Comparison of ENCODE assay signal across 18 mouse cellular contexts in the genomic region with DNA sequence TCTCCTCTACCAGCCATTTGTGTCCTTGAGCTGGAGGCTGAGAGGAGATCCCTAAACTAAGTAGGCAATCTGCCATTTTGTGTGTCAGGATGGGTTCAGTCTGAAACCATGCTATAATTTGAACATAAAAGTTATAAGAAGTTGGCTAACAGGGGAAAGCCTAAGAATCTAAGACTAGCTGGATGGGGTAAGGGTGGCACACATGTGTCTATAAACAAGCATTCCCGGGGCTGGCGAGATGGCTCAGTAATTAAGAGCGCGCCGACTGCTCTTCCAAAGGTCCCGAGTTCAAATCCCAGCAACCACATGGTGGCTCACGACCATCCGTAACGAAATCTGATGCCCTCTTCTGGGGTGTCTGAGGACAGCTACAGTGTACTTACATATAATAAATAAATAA. TPM values are rescaled to one million over a fixed set of nuclear protein-coding genes. Genes with fewer than 3 reads are reported as not detected.
DNase-seq lines count a peak whose midpoint lies in the region; ATAC-seq and TF ChIP-seq lines count a peak whose summit lies in the region.
"Had no signal": no experiment of that assay in that cellular context is flagged by ENCODE, and none has a peak within 500 bp of the region (broad histone marks: within the 10 kb centered on the region; RNA-seq: fewer than 3 reads in every experiment).

No protein-coding gene starts in this region.

- TF ChIP-seq CTCF in E14TG2a.4 (conservative IDR thresholded peaks at IDR 0.05; ENCODE audit: low read length): no peak

- 97% methylated on average over 9 of the region's 9 CpGs for WGBS in kidney, embryonic 16.5 days
- WGBS in liver, embryonic 12.5 days (ENCODE audit: insufficient replicate concordance): 97% methylated on average over 9 of the region's 9 CpGs

- H3K9me3 ChIP-seq in kidney, embryonic 16.5 days (ENCODE audit: low read length): no peaks in the 10 kb centered on the region
- H3K9me3 ChIP-seq in E14TG2a.4 (ENCODE audit: low read length): no peaks in the 10 kb centered on the region
- H3K9me3 ChIP-seq in liver, embryonic 12.5 days (replicated peaks): no peaks in the 10 kb centered on the region
- H3K9me3 ChIP-seq: embryonic facial prominence, embryonic 10.5 days; forebrain, embryonic 13.5 days; hindbrain, embryonic 13.5 days had no signal

- H3K4me2 ChIP-seq in kidney, embryonic 16.5 days (replicated peaks; ENCODE audit: low read depth, low read length): no peak overlapping the region
- H3K4me2 ChIP-seq in liver, embryonic 12.5 days: 0 out of 2 replicates have a peak overlapping the region, but pooled peaks have one; percentile 95

- no peak overlapping the region for H3K4me3 ChIP-seq in kidney, embryonic 16.5 days (ENCODE audit: low read length)
- H3K4me3 ChIP-seq in E14TG2a.4 (replicated peaks; ENCODE audit: low read length): peak overlapping the region; percentile 99; the same call in 1 of the 2 replicates
- no peak overlapping the region for H3K4me3 ChIP-seq in liver, embryonic 12.5 days

- no peak for ATAC-seq in kidney, embryonic 16.5 days (ENCODE audit: low FRiP score, low TSS enrichment)
- ATAC-seq in liver, embryonic 12.5 days: no peak

- peak; percentile 57 for DNase-seq in cerebellum, adult 9-11 months
- DNase-seq in cerebellum, postnatal 4 days (ENCODE audit: low spot score in 2 of 2): no peak
- DNase-seq in kidney, postnatal 10 days: no peak
- no peak for DNase-seq in thymus, postnatal 36 days
- no peak for DNase-seq in layer of hippocampus, adult 9-10 months (ENCODE audit: low spot score)
- DNase-seq: adrenal gland, postnatal 14 days; cerebellum, adult 8-10 months; cerebellum, postnatal 36 days; forebrain, postnatal 0 days; gastrocnemius, postnatal 25 days; heart, adult 11 months; heart, postnatal 10 days had no signal

- H3K36me3 ChIP-seq in kidney, embryonic 16.5 days (ENCODE audit: insufficient read depth, low read length): no peaks in the 10 kb centered on the region
- H3K36me3 ChIP-seq in E14TG2a.4 (ENCODE audit: insufficient read depth, low read length): peaks cover 27% of the 10 kb centered on the region
- no peaks in the 10 kb centered on the region for H3K36me3 ChIP-seq in liver, embryonic 12.5 days
- H3K36me3 ChIP-seq: hindbrain, embryonic 13.5 days had no signal

- H3K27ac ChIP-seq in kidney, embryonic 16.5 days (ENCODE audit: low read length): 0 out of 2 replicates have a peak overlapping the region, but pooled peaks have one; percentile 82
- peak overlapping the region; percentile 84 for H3K27ac ChIP-seq in liver, embryonic 12.5 days

- no peaks in the 10 kb centered on the region for H3K27me3 ChIP-seq in kidney, embryonic 16.5 days (ENCODE audit: insufficient read depth, low read length)
- no peaks in the 10 kb centered on the region for H3K27me3 ChIP-seq in E14TG2a.4 (ENCODE audit: insufficient read depth, low read length)
- H3K27me3 ChIP-seq in liver, embryonic 12.5 days (replicated peaks): no peaks in the 10 kb centered on the region
- H3K27me3 ChIP-seq: forebrain, embryonic 13.5 days; hindbrain, embryonic 13.5 days had no signal

- H3K9ac ChIP-seq in kidney, embryonic 16.5 days (replicated peaks; ENCODE audit: low read length): no peak overlapping the region
- H3K9ac ChIP-seq in liver, embryonic 12.5 days: no peak overlapping the region

- peaks cover 22% of the 10 kb centered on the region for H3K4me1 ChIP-seq in kidney, embryonic 16.5 days (ENCODE audit: insufficient read depth, low read length)
- peaks cover 59% of the 10 kb centered on the region for H3K4me1 ChIP-seq in E14TG2a.4 (replicated peaks; ENCODE audit: low read depth, low read length)
- peaks cover 40% of the 10 kb centered on the region for H3K4me1 ChIP-seq in liver, embryonic 12.5 days

RNA-seq across cellular contexts. Expression of a gene that starts 1.1 kb away (rescaled TPM):
- 376 and 406 TPM in 2 replicates for polyA plus RNA-seq in kidney, embryonic 16.5 days (2015; fragmentation: Nextera tagmentation; extraction: Ambion mirVana)
- 203 and 210 TPM in 2 replicates for polyA plus RNA-seq in liver, embryonic 12.5 days (2016; fragmentation: Nextera tagmentation; extraction: Ambion mirVana)

RNA-seq across cellular contexts. Expression of a gene that starts 7.3 kb away (rescaled TPM):
- 188 and 197 TPM in 2 replicates for polyA plus RNA-seq in kidney, embryonic 16.5 days (2015; fragmentation: Nextera tagmentation; extraction: Ambion mirVana)
- 136 TPM in 2 replicates for polyA plus RNA-seq in liver, embryonic 12.5 days (2016; fragmentation: Nextera tagmentation; extraction: Ambion mirVana)

RNA-seq across cellular contexts. Expression of a gene that starts 39.2 kb away (rescaled TPM):
- polyA plus RNA-seq in kidney, embryonic 16.5 days (2015; fragmentation: Nextera tagmentation; extraction: Ambion mirVana): 1,474 and 1,572 TPM in 2 replicates
- polyA plus RNA-seq in liver, embryonic 12.5 days (2016; fragmentation: Nextera tagmentation; extraction: Ambion mirVana): 167 and 173 TPM in 2 replicates
